Mouse (Mus musculus) embryonic facial prominence, embryonic 13.5 days (tissue): ENCODE results near the gene Aph1a. TPM values are rescaled to one million over a fixed set of nuclear protein-coding genes. Genes with fewer than 3 reads are reported as not detected.

Experiments
- ATAC-seq: fragments of 200-750 bp; cut with Nextera tagmentation; 2 replicates; pipeline ENCODE4 v1.8.0; 2017; ENCODE audit warnings: low read depth; ENCODE audit not compliant: insufficient number of reproducible peaks, insufficient read depth, low FRiP score, low TSS enrichment
- H3K27ac ChIP-seq: fragments of 300-500 bp; sonication (generic); 2 replicates; pipeline ENCODE4 v1.5.1; 2015; ENCODE audit warnings: moderate library complexity, mild to moderate bottlenecking, inconsistent platforms
- H3K27me3 ChIP-seq: fragments of 300-500 bp; sonication (generic); 2 replicates; pipeline ENCODE4 v1.6.1; 2015; ENCODE audit warnings: mild to moderate bottlenecking, inconsistent platforms
- H3K36me3 ChIP-seq: fragments of 300-500 bp; sonication (generic); 2 replicates; pipeline ENCODE4 v1.6.1; 2015; ENCODE audit warnings: mild to moderate bottlenecking, inconsistent platforms
- H3K4me1 ChIP-seq: fragments of 300-500 bp; sonication (generic); 2 replicates; pipeline ENCODE4 v1.6.1; 2015; ENCODE audit warnings: inconsistent platforms
- H3K4me2 ChIP-seq: fragments of 300-500 bp; sonication (generic); 2 replicates; pipeline ENCODE4 v1.6.1; 2015; ENCODE audit warnings: moderate library complexity, mild to moderate bottlenecking, inconsistent platforms
- H3K4me3 ChIP-seq: fragments of 300-500 bp; sonication (generic); 2 replicates; pipeline ENCODE4 v1.5.1; 2015; ENCODE audit warnings: mild to moderate bottlenecking, inconsistent platforms
- H3K9ac ChIP-seq: fragments of 300-500 bp; sonication (generic); 2 replicates; pipeline ENCODE4 v1.6.1; 2015; ENCODE audit warnings: mild to moderate bottlenecking, inconsistent platforms
- H3K9me3 ChIP-seq: fragments of 300-500 bp; sonication (generic); 2 replicates; pipeline ENCODE4 v1.6.1; 2016; ENCODE audit warnings: inconsistent platforms
- WGBS: fragments of 180-500 bp; shearing (Covaris S2); methylation state at CpG from one replicate; pipeline ENCODE4 v1.1.7; 2015; ENCODE audit warnings: mixed read lengths; 5-methylcytosine and 5-hydroxymethylcytosine counted together
- polyA plus RNA-seq: library from polyadenylated mRNA; unstranded; fragments of >200 nt; fragmentation: Nextera tagmentation; extraction: Ambion mirVana; gene quantifications from 2 replicates; pipeline ENCODE4 v1.2.1, GENCODE M21; 2015

Aph1a gene
- polyA plus RNA-seq, 1 experiment from 2014 or later = 29.6 TPM

DNA sequence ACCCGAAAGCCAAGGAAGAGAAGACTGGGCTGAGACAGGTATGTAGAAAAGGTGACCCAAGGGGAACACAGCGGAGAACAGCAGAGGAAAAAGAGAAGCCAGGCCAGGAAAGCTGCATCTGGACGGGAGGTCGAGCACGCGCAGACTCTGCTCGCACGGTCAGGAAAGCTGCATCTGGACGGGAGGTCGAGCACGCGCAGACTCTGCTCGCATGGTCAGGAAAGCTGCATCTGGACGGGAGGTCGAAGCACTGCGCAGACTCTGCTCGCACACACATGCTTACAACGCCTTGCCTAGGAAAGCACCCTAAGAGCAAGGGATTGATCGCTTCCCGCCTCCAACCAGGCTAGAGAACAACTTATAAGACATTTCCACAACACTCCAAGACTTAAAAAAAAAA, 28.2 kb upstream of the Aph1a start:
- ATAC-seq = no peak
- WGBS = 89% methylated on average over 20 of the region's 20 CpGs
- Histone ChIP-seq H3K4me3 (no peak overlapping the region), H3K4me1 (peaks cover 6% of the 10 kb centered on the region), H3K9ac (no peak overlapping the region), H3K4me2 (no peak overlapping the region), H3K27me3 (no peaks in the 10 kb centered on the region), H3K36me3 (peaks cover 56% of the 10 kb centered on the region), H3K9me3 (no peaks in the 10 kb centered on the region), H3K27ac (no peak overlapping the region)

DNA sequence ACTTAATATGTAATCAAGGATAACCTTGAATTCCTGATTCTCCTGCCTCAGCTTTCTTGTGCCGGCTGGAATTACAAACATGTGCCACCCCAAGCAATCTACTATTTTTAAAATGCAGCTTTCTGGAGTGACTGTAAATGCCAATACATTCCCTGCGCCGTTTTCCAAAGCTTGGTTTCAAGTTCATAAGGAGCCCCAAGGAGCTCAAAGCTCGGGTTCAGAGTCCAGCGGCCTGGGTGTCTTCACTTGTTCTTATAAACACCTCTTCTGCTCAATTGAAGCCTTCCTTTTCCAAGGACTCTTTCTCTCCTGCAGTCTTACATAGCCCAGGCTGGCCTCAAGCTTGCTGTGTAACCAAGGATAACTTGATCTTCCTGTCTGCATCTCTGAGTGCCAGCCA, 27.7 kb upstream of the Aph1a start:
- 88% methylated on average over 5 of the region's 5 CpGs for WGBS
- Histone ChIP-seq H3K36me3 (peaks cover 56% of the 10 kb centered on the region), H3K9me3 (no peaks in the 10 kb centered on the region), H3K4me2 (no peak overlapping the region), H3K27ac (no peak overlapping the region), H3K9ac (no peak overlapping the region), H3K4me3 (no peak overlapping the region), H3K27me3 (no peaks in the 10 kb centered on the region), H3K4me1 (peaks cover 9% of the 10 kb centered on the region)
- no peak for ATAC-seq

DNA sequence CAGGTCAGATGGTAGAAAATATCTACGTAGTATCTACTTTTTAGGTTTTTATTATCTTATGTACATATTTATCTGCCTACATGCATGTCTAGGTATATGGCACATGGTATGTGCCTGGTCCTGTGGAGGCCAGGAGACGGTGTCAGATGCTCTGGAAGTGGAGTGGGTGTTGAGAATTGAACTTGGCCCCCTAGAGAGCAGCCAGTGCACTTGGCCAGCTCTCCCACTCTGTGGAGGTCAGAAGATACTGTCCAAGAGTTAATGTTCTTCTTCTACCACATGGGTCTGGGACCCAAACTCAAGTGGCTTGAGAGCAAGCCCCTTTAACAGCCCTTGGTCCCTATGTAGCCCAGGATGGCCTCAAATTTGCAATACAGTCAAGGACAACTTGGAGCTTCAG, 26.4 kb upstream of the Aph1a start:
- Histone ChIP-seq H3K36me3 (peaks cover 52% of the 10 kb centered on the region), H3K9me3 (no peaks in the 10 kb centered on the region), H3K27me3 (no peaks in the 10 kb centered on the region), H3K9ac (peak overlapping the region; percentile 12; the same call in 1 of the 2 replicates), H3K4me1 (peaks cover 14% of the 10 kb centered on the region), H3K4me3 (no peak overlapping the region), H3K4me2 (no peak overlapping the region), H3K27ac (no peak overlapping the region)
- no peak for ATAC-seq
- 94% methylated on average over 2 of the region's 2 CpGs for WGBS

DNA sequence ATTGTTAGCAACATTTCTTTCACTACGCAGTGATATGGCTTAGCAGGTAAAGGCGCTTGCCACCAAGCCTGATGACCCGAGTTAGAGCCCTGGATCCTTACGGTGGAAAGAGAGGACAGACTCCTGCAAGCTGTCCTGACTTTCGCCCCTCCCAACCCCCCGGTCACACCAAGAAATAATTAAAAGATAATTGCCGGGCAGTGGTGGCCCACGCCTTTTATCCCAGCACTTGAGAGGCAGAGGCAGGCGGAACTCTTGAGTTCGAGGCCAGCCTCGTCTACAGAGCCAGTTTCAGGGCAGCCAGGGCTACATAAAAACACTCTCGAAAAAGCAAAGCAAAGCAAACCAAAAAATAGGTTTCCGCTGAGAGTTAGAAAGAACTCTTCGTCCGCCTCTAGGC, 22.8 kb upstream of the Aph1a start:
- Histone ChIP-seq H3K27ac (peak overlapping the region; percentile 75), H3K4me2 (peak overlapping the region; percentile 75), H3K4me3 (peak overlapping the region; percentile 72), H3K36me3 (peaks cover 23% of the 10 kb centered on the region), H3K9ac (peak overlapping the region; percentile 87), H3K4me1 (peaks cover 16% of the 10 kb centered on the region), H3K27me3 (no peaks in the 10 kb centered on the region), H3K9me3 (no peaks in the 10 kb centered on the region)
- 8% methylated on average over 15 of the region's 15 CpGs for WGBS
- ATAC-seq = no peak

DNA sequence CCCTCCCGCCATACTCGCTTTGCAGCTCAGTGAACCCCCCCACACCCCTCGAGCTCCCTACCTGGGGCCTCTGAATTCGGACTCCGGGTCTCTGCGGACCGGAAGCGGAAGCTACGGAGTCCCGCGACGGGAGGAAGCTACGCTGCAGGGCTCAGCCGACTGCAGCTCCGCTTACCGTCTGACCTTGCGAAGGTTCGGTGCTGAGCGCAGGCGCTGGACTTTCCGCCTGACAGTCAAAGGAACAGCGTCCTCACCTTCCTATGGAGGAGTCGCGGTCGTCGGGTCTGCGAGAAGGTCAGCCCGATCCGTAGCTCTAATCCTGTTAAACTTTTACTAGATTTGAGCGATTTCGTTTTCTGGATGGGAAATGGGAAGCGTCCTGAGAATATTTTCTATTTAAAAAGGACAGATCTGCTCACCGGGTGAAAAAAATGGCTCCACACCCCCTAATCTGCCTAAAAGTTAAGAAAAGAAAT, 22.3 kb upstream of the Aph1a start, which contains the start of gene Mrps21:
Mrps21 (minus strand) TSS at position 128 of the 476 bp plus-strand sequence.
- H3K27me3 ChIP-seq = no peaks in the 10 kb centered on the region
- H3K9ac ChIP-seq = peak within 1 kb of the TSS; percentile 87
- no peaks in the 10 kb centered on the region for H3K9me3 ChIP-seq
- WGBS = under 1% methylated on average over 33 of the region's 33 CpGs
- H3K4me2 ChIP-seq = peak within 1 kb of the TSS; percentile 75
- peaks cover 23% of the 10 kb centered on the region for H3K36me3 ChIP-seq
- H3K27ac ChIP-seq = peak within 1 kb of the TSS; percentile 75
- peak; percentile 84 for ATAC-seq
- peaks cover 16% of the 10 kb centered on the region for H3K4me1 ChIP-seq
- H3K4me3 ChIP-seq = peak within 1 kb of the TSS; percentile 72

DNA sequence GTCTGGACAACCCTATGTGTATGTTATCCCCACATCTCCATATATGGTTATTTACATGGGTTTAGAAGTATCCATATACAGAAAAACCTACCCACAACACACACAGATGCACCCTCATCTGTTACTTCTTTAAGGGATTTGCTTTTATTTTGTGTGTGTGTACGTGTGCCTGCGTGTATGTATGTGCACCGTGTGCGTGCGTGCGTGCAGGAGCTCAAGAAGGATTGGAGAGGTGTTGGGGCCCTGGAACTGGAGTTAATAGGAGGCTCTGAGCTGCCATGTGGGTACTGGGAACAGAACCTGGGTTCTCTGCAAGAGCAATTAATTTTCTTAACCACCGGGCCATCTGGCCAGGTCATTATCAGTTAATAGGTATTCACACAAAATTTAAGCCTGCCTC, 21.7 kb upstream of the Aph1a start:
- H3K4me3 ChIP-seq = peak overlapping the region; percentile 72
- H3K4me1 ChIP-seq = peaks cover 16% of the 10 kb centered on the region
- H3K27ac ChIP-seq = no peak overlapping the region
- peak overlapping the region; percentile 87 for H3K9ac ChIP-seq
- peak overlapping the region; percentile 75 for H3K4me2 ChIP-seq
- 74% methylated on average over 7 of the region's 7 CpGs for WGBS
- no peaks in the 10 kb centered on the region for H3K27me3 ChIP-seq
- H3K36me3 ChIP-seq = peaks cover 20% of the 10 kb centered on the region
- ATAC-seq = no peak
- H3K9me3 ChIP-seq = no peaks in the 10 kb centered on the region

DNA sequence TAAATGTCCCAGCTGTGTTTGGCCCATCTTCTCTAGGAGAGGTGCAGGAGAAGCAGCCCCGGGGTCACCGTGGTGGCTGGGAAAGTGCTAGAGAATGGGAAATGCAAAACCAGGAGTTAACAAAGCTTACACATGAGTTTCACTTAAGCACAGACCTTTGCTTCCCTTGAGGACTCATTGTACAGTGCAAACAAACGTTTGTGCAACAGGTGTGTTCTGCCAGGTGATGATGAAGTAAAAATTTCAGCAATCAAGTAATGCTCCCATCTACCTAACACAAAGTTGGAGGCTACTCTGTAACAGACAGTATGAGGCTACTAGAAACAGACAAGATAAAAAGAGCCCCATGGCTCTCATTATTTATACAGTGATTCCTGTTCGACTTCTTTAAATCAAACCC, 14.7 kb upstream of the Aph1a start:
- no peaks in the 10 kb centered on the region for H3K27me3 ChIP-seq
- H3K4me1 ChIP-seq = peaks cover 15% of the 10 kb centered on the region
- no peak overlapping the region for H3K27ac ChIP-seq
- H3K4me3 ChIP-seq = no peak overlapping the region
- 85% methylated on average over 4 of the region's 4 CpGs for WGBS
- no peak for ATAC-seq
- H3K4me2 ChIP-seq = no peak overlapping the region
- H3K9ac ChIP-seq = no peak overlapping the region
- no peaks in the 10 kb centered on the region for H3K36me3 ChIP-seq
- no peaks in the 10 kb centered on the region for H3K9me3 ChIP-seq

DNA sequence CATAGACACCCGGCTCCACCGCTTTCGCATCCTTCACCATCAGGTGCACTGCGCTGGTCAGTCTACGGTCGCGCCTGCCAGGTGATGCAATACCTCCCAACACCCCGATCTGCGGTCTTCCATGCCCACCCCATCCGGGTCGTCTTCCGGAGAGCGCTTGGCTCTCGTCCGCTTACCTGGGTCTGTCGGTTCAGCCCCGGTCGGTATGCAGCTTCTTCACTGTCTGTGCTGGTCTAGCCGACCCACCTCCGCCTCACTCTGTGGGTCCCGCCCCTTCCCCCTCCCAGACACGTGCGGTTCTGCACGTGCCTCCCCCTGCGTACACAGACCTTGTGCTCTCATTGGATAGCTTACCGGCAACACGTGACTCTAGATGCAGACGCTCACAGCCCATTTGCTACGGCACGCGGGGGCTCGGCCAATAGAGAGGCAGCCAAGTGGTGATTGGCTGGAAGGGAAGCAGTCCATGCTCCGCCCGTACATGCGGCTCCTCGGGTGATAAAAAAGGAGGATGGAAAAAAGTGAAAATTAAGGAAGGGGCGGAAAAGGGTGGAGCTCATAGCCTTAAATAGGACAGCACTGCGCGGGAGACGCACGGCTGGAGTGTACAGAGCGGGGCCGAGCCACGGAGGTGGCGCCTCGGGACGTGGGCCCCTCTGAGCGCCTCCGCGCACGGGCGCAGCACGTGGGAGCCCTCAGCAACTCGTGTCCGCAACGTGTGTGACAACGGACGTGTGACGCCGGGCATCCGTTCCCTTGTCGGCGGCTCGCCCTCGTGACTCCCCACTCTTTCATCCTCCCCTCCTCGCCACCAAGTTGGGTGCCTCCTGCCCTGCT, 11.6 kb upstream of the Aph1a start, which contains the start of gene Ciart:
Ciart (minus strand) TSS at position 273 of the 837 bp plus-strand sequence.
- Histone ChIP-seq H3K27ac (peak within 1 kb of the TSS; percentile 16; the same call in 1 of the 2 replicates), H3K9me3 (no peaks in the 10 kb centered on the region), H3K27me3 (no peaks in the 10 kb centered on the region), H3K4me3 (peak within 1 kb of the TSS; percentile 55), H3K4me2 (peak within 1 kb of the TSS; percentile 99), H3K36me3 (no peaks in the 10 kb centered on the region), H3K4me1 (peaks cover 15% of the 10 kb centered on the region), H3K9ac (peak within 1 kb of the TSS; percentile 71)
- ATAC-seq = peak; percentile 98
- under 1% methylated on average over 66 of the region's 66 CpGs for WGBS

DNA sequence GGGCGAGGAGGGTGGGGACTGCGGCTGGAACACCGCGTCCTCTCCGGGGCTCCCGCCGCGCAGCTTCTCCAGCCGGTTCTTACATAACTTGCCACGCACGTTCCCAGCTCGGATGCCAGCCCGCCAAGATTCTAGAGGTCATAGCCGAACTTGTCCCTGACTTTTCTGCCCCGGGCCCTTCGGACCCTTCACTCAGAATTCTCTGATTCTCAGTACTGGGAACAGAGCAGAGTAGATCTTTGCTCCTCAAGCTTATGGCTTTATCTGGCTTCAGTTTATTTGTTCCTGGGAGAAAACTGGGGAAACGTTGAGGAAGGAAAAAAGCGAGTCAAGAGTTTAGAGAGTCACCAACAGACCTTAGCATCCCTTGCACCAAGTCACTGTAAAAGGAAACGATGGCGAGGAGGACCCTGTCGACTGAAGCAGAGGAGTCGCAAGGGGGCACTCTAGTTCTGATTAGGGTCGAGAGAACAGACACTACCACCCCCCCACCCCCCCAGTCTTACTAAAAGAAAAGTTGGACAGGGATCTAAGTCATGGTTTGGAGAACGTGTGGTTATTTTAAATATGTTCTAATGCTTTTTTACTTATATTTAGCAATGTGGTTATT, 10.8 kb upstream of the Aph1a start:
- peak overlapping the region; percentile 99 for H3K4me2 ChIP-seq
- H3K9me3 ChIP-seq = no peaks in the 10 kb centered on the region
- 0 out of 2 replicates have a peak overlapping the region, but pooled peaks have one; percentile 16 for H3K27ac ChIP-seq
- WGBS = 2% methylated on average over 24 of the region's 24 CpGs
- H3K4me1 ChIP-seq = peaks cover 15% of the 10 kb centered on the region
- H3K9ac ChIP-seq = peak overlapping the region; percentile 64
- peak overlapping the region; percentile 55 for H3K4me3 ChIP-seq
- no peaks in the 10 kb centered on the region for H3K27me3 ChIP-seq
- no peak for ATAC-seq
- H3K36me3 ChIP-seq = no peaks in the 10 kb centered on the region

DNA sequence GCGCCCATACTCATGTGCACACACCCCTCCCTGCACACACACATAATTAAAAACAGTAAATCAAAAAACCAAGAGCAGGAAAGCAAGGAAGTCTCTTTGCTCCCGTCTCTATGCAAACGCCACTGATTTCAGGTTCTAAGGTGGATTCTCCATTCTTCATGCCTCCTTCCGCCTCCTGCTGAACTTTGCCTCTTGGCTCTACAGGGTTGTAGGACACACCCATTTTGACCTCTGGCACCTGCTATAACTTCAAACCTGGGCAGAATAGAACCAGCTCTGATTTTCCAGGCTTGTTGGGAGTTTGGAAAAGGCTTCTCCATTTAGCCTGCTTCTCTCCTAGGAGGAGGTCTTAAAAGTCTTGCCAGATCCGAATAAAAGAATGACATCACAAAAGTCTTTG, 9.4 kb upstream of the Aph1a start:
- H3K9ac ChIP-seq = no peak overlapping the region
- H3K9me3 ChIP-seq = no peaks in the 10 kb centered on the region
- H3K27ac ChIP-seq = no peak overlapping the region
- H3K27me3 ChIP-seq = no peaks in the 10 kb centered on the region
- ATAC-seq = no peak
- WGBS = 58% methylated on average over 5 of the region's 5 CpGs
- H3K4me1 ChIP-seq = peaks cover 15% of the 10 kb centered on the region
- H3K4me3 ChIP-seq = no peak overlapping the region; the same call in 1 of the 2 replicates
- no peaks in the 10 kb centered on the region for H3K36me3 ChIP-seq
- no peak overlapping the region for H3K4me2 ChIP-seq

DNA sequence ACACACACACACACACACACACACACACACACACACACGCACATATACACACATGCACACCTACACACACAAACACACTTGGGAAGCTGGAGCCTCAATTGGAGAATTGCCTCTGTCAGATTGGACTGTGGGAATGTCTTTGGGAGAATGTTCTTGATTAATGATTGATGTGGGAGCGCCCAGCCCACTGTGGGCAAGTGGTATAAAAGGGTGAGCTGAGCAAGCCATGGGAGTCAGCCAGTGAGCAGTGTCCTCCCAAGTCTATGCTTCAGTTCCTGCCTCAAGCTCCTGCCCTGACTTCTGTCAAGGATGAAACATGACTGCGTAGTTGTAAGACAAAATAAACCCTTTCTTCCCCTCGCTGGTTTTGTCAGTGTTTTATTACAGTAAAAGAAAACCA, 6.2 kb upstream of the Aph1a start:
- no peak overlapping the region for H3K9ac ChIP-seq
- H3K4me2 ChIP-seq = no peak overlapping the region
- no peak overlapping the region for H3K27ac ChIP-seq
- no peak for ATAC-seq
- WGBS = 79% methylated on average over 4 of the region's 4 CpGs
- H3K36me3 ChIP-seq = no peaks in the 10 kb centered on the region
- H3K27me3 ChIP-seq = no peaks in the 10 kb centered on the region
- H3K4me1 ChIP-seq = peaks cover 22% of the 10 kb centered on the region
- no peak overlapping the region for H3K4me3 ChIP-seq
- H3K9me3 ChIP-seq = no peaks in the 10 kb centered on the region
